Mouse (Mus musculus) hindbrain, embryonic 14.5 days (tissue): ENCODE measurements at regions not wholly inside any gene's neighbourhood (a gene's known extent, or its start where the extent isn't known, plus 50 kb on each side); places are given as distances from the start of the nearest gene placed in this dataset.
"Not testable (repeated sequence)": the region's sequence is repeated elsewhere in the genome, so short reads cannot be mapped to it uniquely, and the experiment has no call there.

Experiments used
- ATAC-seq: fragments of 200-750 bp; cut with Nextera tagmentation; 2 replicates; pipeline ENCODE4 v1.8.0; 2017; ENCODE audit warnings: moderate number of reproducible peaks, mild to moderate bottlenecking, moderate TSS enrichment, moderate library complexity; ENCODE audit not compliant: low FRiP score
- DNase-seq: peaks from one replicate; pipeline ENCODE4 v3.0.0-alpha.2; 2015; ENCODE audit warnings: low spot score
- H3K27ac ChIP-seq: fragments of 300-500 bp; sonication (generic); 2 replicates; pipeline ENCODE4 v1.5.1; 2014; ENCODE audit warnings: mild to moderate bottlenecking, moderate library complexity
- H3K27me3 ChIP-seq: fragments of 300-500 bp; sonication (generic); 2 replicates; pipeline ENCODE4 v1.6.1; 2014; ENCODE audit warnings: mild to moderate bottlenecking, low read length, mixed read lengths; ENCODE audit not compliant: control insufficient read depth, insufficient read depth
- H3K36me3 ChIP-seq: fragments of 300-500 bp; sonication (generic); replicated peaks from 2 replicates; pipeline ENCODE4 v1.6.1; 2014; ENCODE audit not compliant: control insufficient read depth, insufficient read depth
- H3K4me1 ChIP-seq: fragments of 300-500 bp; sonication (generic); replicated peaks from 2 replicates; pipeline ENCODE4 v1.6.1; 2014; ENCODE audit warnings: antibody characterized with exemption, low read length, mixed read lengths; ENCODE audit not compliant: control insufficient read depth, insufficient read depth
- H3K4me2 ChIP-seq: fragments of 300-500 bp; sonication (generic); replicated peaks from 2 replicates; pipeline ENCODE4 v1.6.1; 2014; ENCODE audit warnings: mild to moderate bottlenecking, moderate library complexity
- H3K4me3 ChIP-seq: fragments of 300-500 bp; sonication (generic); replicated peaks from 2 replicates; pipeline ENCODE4 v1.5.1; 2014; ENCODE audit warnings: mild to moderate bottlenecking, low read length
- H3K9ac ChIP-seq: fragments of 300-500 bp; sonication (generic); 2 replicates; pipeline ENCODE4 v1.6.1; 2014
- H3K9me3 ChIP-seq: fragments of 300-500 bp; sonication (generic); 2 replicates; pipeline ENCODE4 v1.6.1; 2016; ENCODE audit warnings: low read length; ENCODE audit not compliant: control insufficient read depth
- WGBS: fragments of 180-500 bp; shearing (Covaris S2); extraction: QIAGEN DNeasy Blood & Tissue Kit; methylation state at CpG from one replicate; pipeline ENCODE4 v1.1.7; 2014; 5-methylcytosine and 5-hydroxymethylcytosine counted together

- Histone ChIP-seq H3K9me3 (no peaks in the 10 kb centered on the region), H3K36me3 (no peaks in the 10 kb centered on the region), H3K4me2 (no peak overlapping the region), H3K27ac (no peak overlapping the region), H3K4me3 (no peak overlapping the region), H3K9ac (no peak overlapping the region), H3K27me3 (no peaks in the 10 kb centered on the region), H3K4me1 (no peaks in the 10 kb centered on the region)
- ATAC-seq (no peak), DNase-seq (no peak)
- 82% methylated on average over 5 of the region's 5 CpGs for WGBS
Measured at GRCm38 (mm10) chr3:109256723-109257122, 83.7 kb upstream of the Vav3 start.

DNA sequence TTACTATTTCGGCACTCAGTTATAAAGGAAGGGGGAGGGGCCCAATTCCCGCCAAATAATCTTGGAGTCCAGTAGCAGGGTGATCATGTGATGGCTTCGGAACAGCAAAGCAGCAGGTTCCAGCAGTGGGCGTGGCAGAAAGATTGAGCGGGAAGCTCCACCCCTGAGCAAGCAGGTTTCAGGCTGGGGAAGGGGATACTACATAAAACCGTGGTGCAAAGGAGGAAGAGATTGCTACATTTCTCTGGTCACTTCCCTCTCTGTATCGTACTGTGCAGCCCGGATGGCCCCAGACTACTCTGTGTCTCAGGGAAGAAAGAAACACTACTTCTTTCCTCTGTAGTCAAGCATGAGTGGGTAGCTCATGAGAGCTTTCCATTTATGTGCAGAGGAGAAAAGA, 73.5 kb upstream of the Vav3 start:
- not testable (repeated sequence) for H3K4me1 ChIP-seq, H3K27me3 ChIP-seq, H3K36me3 ChIP-seq, H3K4me3 ChIP-seq, H3K27ac ChIP-seq, H3K9me3 ChIP-seq, H3K9ac ChIP-seq, ATAC-seq, DNase-seq, H3K4me2 ChIP-seq
- 82% methylated on average over 7 of the region's 8 CpGs for WGBS

DNA sequence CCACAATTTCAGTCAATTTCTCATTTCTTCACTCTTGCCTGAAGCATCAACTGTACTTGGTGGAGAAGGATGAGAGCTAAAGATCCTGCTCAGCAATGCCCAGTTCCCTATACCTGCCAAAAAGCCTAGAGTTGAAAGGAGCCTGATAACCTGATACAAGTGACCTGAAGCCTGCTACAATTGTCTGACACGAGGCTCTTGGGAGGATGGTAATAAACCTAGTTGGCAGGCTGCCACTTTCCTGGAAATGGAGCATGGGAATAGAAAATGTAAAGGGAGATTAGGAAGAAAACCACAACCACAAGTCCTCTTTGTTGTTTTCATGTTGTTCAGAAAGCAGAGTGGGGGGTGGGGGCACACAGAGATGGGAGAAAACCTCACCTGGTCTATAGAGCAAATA, 69.7 kb upstream of the Vav3 start:
- DNase-seq (no peak), ATAC-seq (no peak)
- no peak overlapping the region for H3K4me2 ChIP-seq
- H3K36me3 ChIP-seq = no peaks in the 10 kb centered on the region
- no peak overlapping the region for H3K4me3 ChIP-seq
- no peak overlapping the region for H3K9ac ChIP-seq
- H3K27ac ChIP-seq = no peak overlapping the region
- H3K4me1 ChIP-seq = 0 out of 2 replicates have a peak, but pooled peaks cover 4% of the 10 kb centered on the region
- no peaks in the 10 kb centered on the region for H3K9me3 ChIP-seq
- 7% methylated on average over 1 of the region's 1 CpGs for WGBS
- H3K27me3 ChIP-seq = no peaks in the 10 kb centered on the region

DNA sequence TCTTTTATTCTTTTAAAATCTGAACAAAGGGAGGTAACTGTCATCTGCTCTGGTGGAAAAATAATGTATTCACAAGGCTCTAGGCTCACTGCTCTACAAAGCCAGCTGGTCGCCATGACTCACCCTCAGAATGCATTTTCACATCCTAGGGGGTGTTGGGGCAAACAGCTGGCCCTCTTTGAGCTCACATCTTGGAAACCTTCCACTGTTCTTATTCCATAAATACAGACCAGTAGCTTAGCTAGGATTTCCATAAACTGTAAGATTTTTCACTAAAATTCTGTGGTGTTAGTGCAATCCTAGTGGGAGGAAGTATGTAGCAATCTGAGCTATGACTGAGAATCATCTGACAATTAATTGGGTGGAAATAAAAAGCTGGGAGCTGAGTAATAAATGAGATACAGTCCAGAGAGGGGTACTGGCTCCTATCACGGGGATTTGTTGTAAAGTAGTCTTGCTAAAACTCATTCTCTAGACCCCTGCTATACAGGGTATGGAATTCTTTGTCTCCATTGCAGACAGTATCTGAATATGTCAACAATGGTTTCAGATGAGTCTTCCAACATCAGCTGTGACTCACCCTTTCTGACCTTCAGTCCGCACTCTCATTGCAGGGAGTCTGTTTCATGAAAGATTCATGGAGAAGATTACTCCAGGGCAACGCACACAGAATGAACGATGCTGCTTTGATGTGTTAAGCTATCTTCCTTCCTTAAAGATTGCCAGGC, 67.2 kb upstream of the Vav3 start:
- H3K27me3 ChIP-seq = no peaks in the 10 kb centered on the region
- H3K9ac ChIP-seq = no peak overlapping the region
- peak overlapping the region; percentile 40; the same call in 1 of the 2 replicates for H3K27ac ChIP-seq
- no peak overlapping the region for H3K4me2 ChIP-seq
- H3K9me3 ChIP-seq = no peaks in the 10 kb centered on the region
- H3K4me3 ChIP-seq = no peak overlapping the region
- 0 out of 2 replicates have a peak, but pooled peaks cover 4% of the 10 kb centered on the region for H3K4me1 ChIP-seq
- H3K36me3 ChIP-seq = no peaks in the 10 kb centered on the region
- 19% methylated on average over 5 of the region's 5 CpGs for WGBS
- no peak for DNase-seq
- peak; percentile 74; the same call in 1 of the 2 replicates for ATAC-seq

DNA sequence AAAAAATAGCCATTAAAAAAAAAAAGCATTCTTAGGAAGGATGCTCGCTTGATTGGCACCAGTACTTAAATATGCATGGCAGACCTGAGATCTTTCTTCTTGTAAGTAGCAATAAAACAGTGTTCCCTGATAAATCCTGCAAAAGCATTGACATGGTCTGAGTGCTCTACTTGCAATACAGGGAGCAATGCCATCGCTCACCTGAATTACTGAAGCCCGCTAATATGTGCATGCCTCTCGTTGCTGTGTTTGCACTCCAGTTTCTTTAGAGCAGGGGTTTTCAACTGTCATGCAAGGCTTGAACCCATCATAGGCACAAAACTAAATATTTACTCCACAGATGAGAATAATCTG, 66.7 kb upstream of the Vav3 start:
- H3K27ac ChIP-seq = peak overlapping the region; percentile 39; the same call in 1 of the 2 replicates
- 71% methylated on average over 4 of the region's 4 CpGs for WGBS
- no peaks in the 10 kb centered on the region for H3K9me3 ChIP-seq
- H3K4me2 ChIP-seq = no peak overlapping the region
- 0 out of 2 replicates have a peak, but pooled peaks cover 4% of the 10 kb centered on the region for H3K4me1 ChIP-seq
- ATAC-seq = no peak
- no peaks in the 10 kb centered on the region for H3K27me3 ChIP-seq
- H3K36me3 ChIP-seq = no peaks in the 10 kb centered on the region
- no peak overlapping the region for H3K9ac ChIP-seq
- DNase-seq = no peak
- H3K4me3 ChIP-seq = no peak overlapping the region

DNA sequence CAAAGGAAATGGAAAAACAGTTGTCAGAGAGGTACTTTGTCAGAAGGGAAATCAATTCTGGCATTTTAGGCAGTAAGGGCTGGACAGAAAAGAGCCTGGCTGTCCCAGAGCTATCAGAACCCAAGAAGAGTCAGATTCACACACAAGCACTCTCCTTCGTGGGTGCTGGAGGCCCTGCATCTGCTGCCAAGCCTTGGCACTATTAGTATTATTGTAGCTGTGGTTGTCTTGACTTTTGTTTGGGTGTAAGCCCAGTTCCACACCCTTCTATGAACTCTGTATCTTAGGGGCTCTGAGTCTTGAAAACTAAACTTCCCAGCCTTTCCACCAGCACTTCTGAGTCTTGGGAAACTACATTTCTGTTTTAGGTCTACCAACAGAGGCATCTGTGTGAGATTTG, 61.4 kb upstream of the Vav3 start:
- no peaks in the 10 kb centered on the region for H3K27me3 ChIP-seq
- no peak overlapping the region for H3K27ac ChIP-seq
- no peaks in the 10 kb centered on the region for H3K36me3 ChIP-seq
- no peak for ATAC-seq
- H3K4me3 ChIP-seq = no peak overlapping the region
- no peak overlapping the region for H3K9ac ChIP-seq
- no peak overlapping the region for H3K4me2 ChIP-seq
- WGBS = 50% methylated on average over 1 of the region's 1 CpGs
- no peak for DNase-seq
- H3K4me1 ChIP-seq = no peaks in the 10 kb centered on the region
- H3K9me3 ChIP-seq = no peaks in the 10 kb centered on the region

GRCm38 (mm10) chr3:109286590-109286989, 53.9 kb upstream of the Vav3 start:
- DNase-seq (no peak), ATAC-seq (no peak)
- Histone ChIP-seq H3K4me2 (no peak overlapping the region), H3K27ac (no peak overlapping the region), H3K9me3 (0 out of 2 replicates have a peak, but pooled peaks cover 6% of the 10 kb centered on the region), H3K4me3 (no peak overlapping the region), H3K27me3 (no peaks in the 10 kb centered on the region), H3K36me3 (no peaks in the 10 kb centered on the region), H3K4me1 (no peaks in the 10 kb centered on the region), H3K9ac (no peak overlapping the region)
- WGBS = 76% methylated on average over 1 of the region's 1 CpGs
